Mouse (Mus musculus) brain, embryonic 14.5 days (tissue): ENCODE results near the gene Mybbp1a.

Source experiments
- CTCF ChIP-seq: fragments of 200-500 bp; IDR thresholded peaks from 2 replicates; pipeline ENCODE4 v1.5.1; 2012; ENCODE audit warnings: inconsistent platforms, mild to moderate bottlenecking, moderate library complexity, borderline replicate concordance; ENCODE audit not compliant: insufficient read depth, insufficient read length; ENCODE audit errors: extremely low read depth
- POLR2A ChIP-seq: fragments of 200-500 bp; IDR thresholded peaks from 2 replicates; pipeline ENCODE4 v1.6.1; 2012; ENCODE audit warnings: mild to moderate bottlenecking, inconsistent platforms, borderline replicate concordance; ENCODE audit not compliant: poor library complexity, insufficient read depth, insufficient read length, severe bottlenecking; ENCODE audit errors: extremely low read depth

DNA sequence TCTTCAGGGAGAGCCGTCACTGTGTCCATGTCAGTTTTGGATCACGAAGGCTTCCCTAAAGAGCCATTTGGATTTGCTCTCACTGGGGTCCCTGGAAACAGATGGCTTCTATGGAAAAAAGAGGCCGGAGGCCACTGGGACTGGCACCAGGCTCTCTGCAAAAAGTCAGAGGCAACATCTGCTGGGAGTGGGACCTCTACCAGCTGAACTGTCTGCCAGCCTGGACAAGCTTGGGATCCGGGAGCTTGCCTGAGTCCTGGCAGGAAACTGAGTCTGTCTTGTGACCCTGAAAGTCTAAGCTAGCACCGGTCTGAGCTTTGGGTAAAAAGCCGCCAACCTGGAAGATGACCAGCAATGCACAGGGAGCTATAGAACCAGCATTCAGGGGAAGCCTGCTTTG, 30.2 kb downstream of the Mybbp1a start:
- no peak for TF ChIP-seq CTCF
- TF ChIP-seq POLR2A: no peak
